Mouse (Mus musculus) liver, embryonic 12.5 days (tissue): Measurements from ENCODE around the gene E2f4. TPM values are rescaled to one million over a fixed set of nuclear protein-coding genes. Genes with fewer than 3 reads are reported as not detected.
A peak's percentile ranks its signal among the peaks of the same experiment; 100 is the strongest.

Experiments
- ATAC-seq: fragments of 200-750 bp; cut with Nextera tagmentation; 2 replicates; pipeline ENCODE4 v1.8.0; 2017; ENCODE audit warnings: moderate number of reproducible peaks, mild to moderate bottlenecking, moderate library complexity
- H3K27ac ChIP-seq: fragments of 300-500 bp; sonication (generic); 2 replicates; pipeline ENCODE4 v1.5.1; 2016; ENCODE audit warnings: mild to moderate bottlenecking
- H3K27me3 ChIP-seq: fragments of 300-500 bp; sonication (generic); replicated peaks from 2 replicates; pipeline ENCODE4 v1.6.1; 2016; ENCODE audit warnings: mild to moderate bottlenecking, moderate library complexity
- H3K36me3 ChIP-seq: fragments of 300-500 bp; sonication (generic); 2 replicates; pipeline ENCODE4 v1.6.1; 2016; ENCODE audit warnings: mild to moderate bottlenecking, moderate library complexity
- H3K4me1 ChIP-seq: fragments of 300-500 bp; sonication (generic); 2 replicates; pipeline ENCODE4 v1.6.1; 2016
- H3K4me2 ChIP-seq: fragments of 300-500 bp; sonication (generic); 2 replicates; pipeline ENCODE4 v1.6.1; 2016; ENCODE audit warnings: mild to moderate bottlenecking, moderate library complexity
- H3K4me3 ChIP-seq: fragments of 300-500 bp; sonication (generic); 2 replicates; pipeline ENCODE4 v1.5.1; 2016; ENCODE audit warnings: mild to moderate bottlenecking, moderate library complexity
- H3K9ac ChIP-seq: fragments of 300-500 bp; sonication (generic); 2 replicates; pipeline ENCODE4 v1.6.1; 2016; ENCODE audit warnings: mild to moderate bottlenecking, moderate library complexity
- H3K9me3 ChIP-seq: fragments of 300-500 bp; sonication (generic); replicated peaks from 2 replicates; pipeline ENCODE4 v1.6.1; 2016; ENCODE audit warnings: mild to moderate bottlenecking, moderate library complexity
- WGBS: fragments of 180-500 bp; shearing (Covaris S2); methylation state at CpG from one replicate; pipeline ENCODE4 v1.1.7; 2016; ENCODE audit not compliant: insufficient replicate concordance; 5-methylcytosine and 5-hydroxymethylcytosine counted together
- polyA plus RNA-seq: library from polyadenylated mRNA; unstranded; fragments of >200 nt; fragmentation: Nextera tagmentation; extraction: Ambion mirVana; gene quantifications from 2 replicates; pipeline ENCODE4 v1.2.1, GENCODE M21; 2016

E2f4 gene
- polyA plus RNA-seq, 1 experiment from 2014 or later, result 239 TPM

DNA sequence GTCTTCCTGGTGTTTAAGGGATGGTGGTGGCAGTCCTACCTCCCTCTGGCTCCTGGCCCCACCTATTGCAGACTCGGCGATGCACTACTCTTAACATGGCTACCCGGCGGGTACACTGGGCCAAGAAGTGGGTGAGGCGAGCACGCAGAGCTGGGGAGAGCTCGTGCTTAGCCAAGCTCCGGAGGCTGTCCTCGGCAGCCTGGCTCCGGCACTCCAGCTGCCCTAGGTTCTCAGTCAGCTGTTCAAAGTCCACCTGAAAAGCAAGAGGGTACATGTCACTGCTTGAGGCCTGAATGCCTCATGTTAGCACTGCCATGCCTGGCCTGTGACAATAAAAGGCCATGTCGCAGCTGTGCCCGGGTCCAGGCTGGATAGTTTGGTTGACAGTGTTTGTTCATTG is 32.9 kb downstream of the E2f4 start:
- H3K4me3 ChIP-seq, result no peak overlapping the region
- no peaks in the 10 kb centered on the region for H3K27me3 ChIP-seq
- no peak for ATAC-seq
- peaks cover 15% of the 10 kb centered on the region for H3K4me1 ChIP-seq
- H3K9me3 ChIP-seq, result no peaks in the 10 kb centered on the region
- H3K4me2 ChIP-seq, result no peak overlapping the region
- H3K36me3 ChIP-seq, result peaks cover 76% of the 10 kb centered on the region
- no peak overlapping the region for H3K27ac ChIP-seq
- 88% methylated on average over 12 of the region's 12 CpGs for WGBS
- no peak overlapping the region for H3K9ac ChIP-seq

DNA sequence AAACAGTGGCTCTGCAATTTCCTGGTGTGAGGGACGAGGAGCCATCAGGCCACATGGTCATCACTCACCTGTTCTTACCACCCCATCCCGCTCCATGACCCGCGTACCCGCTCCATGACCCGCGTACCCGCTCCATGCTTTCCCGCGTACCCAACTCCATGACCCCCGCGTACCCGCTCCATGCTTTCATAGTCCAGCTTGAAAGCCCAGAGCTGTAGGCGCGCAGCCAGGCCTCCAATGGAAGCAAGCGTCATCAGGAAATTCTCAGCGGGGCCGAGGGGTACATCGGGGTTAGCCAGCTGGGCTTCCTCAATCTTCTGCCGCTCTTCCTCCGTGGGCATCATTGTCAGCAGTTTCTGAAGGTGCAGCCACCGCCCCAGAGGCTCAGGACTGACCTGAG is 34.0 kb downstream of the E2f4 start:
- no peaks in the 10 kb centered on the region for H3K27me3 ChIP-seq
- no peak for ATAC-seq
- H3K4me3 ChIP-seq, result no peak overlapping the region
- no peak overlapping the region for H3K4me2 ChIP-seq
- no peaks in the 10 kb centered on the region for H3K9me3 ChIP-seq
- WGBS, result 91% methylated on average over 22 of the region's 22 CpGs
- H3K9ac ChIP-seq, result no peak overlapping the region
- no peak overlapping the region for H3K27ac ChIP-seq
- H3K4me1 ChIP-seq, result peaks cover 12% of the 10 kb centered on the region
- H3K36me3 ChIP-seq, result peaks cover 87% of the 10 kb centered on the region

DNA sequence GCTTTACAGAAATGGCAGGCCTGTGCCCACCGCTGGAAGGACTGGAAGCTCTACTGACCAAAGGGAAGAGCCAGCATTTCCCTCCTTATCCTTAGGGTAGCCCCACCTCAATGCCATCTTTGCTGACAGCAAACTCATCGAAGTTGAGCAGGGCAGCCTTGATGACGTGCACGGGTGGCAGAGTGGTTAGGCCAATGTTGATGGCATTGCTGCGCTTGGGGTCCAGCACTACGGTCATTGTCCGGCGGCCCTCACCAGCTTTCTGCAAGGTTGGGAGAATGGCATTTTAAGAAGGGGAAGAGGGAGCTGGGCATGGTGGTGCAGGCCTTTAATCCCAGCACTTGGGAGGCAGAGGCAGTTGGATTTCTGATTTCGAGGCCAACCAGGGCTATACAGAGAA is 34.5 kb downstream of the E2f4 start:
- peaks cover 10% of the 10 kb centered on the region for H3K4me1 ChIP-seq
- H3K27me3 ChIP-seq, result no peaks in the 10 kb centered on the region
- H3K4me2 ChIP-seq, result no peak overlapping the region
- no peak for ATAC-seq
- H3K9me3 ChIP-seq, result no peaks in the 10 kb centered on the region
- no peak overlapping the region for H3K9ac ChIP-seq
- 91% methylated on average over 9 of the region's 9 CpGs for WGBS
- no peak overlapping the region for H3K27ac ChIP-seq
- peaks cover 92% of the 10 kb centered on the region for H3K36me3 ChIP-seq
- no peak overlapping the region for H3K4me3 ChIP-seq

DNA sequence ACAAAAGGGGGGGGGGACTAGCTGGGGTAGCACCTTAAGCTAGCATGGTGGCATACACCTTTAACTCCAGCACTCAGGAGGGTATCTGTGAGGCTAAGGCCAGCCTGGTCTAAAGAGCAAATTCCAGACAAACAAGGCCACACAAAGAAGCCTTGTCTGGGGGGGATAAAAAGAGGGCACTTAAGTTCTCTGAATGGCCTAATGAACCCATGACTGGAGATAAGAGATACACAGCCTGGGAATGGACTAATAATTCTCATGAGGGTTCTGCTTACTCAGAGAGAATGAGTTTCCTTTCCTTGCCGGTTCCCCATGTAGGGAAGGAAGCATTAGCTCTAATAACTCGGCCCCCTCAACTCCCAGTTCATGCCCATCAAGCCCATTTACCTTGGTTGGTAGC is 35.1 kb downstream of the E2f4 start:
- H3K36me3 ChIP-seq, result peaks cover 98% of the 10 kb centered on the region
- no peak overlapping the region for H3K4me2 ChIP-seq
- 0 out of 2 replicates have a peak overlapping the region, but pooled peaks have one; percentile 32 for H3K27ac ChIP-seq
- H3K9me3 ChIP-seq, result no peaks in the 10 kb centered on the region
- no peaks in the 10 kb centered on the region for H3K27me3 ChIP-seq
- no peak for ATAC-seq
- no peak overlapping the region for H3K4me3 ChIP-seq
- 72% methylated on average over 2 of the region's 2 CpGs for WGBS
- H3K9ac ChIP-seq, result no peak overlapping the region
- H3K4me1 ChIP-seq, result peaks cover 9% of the 10 kb centered on the region

DNA sequence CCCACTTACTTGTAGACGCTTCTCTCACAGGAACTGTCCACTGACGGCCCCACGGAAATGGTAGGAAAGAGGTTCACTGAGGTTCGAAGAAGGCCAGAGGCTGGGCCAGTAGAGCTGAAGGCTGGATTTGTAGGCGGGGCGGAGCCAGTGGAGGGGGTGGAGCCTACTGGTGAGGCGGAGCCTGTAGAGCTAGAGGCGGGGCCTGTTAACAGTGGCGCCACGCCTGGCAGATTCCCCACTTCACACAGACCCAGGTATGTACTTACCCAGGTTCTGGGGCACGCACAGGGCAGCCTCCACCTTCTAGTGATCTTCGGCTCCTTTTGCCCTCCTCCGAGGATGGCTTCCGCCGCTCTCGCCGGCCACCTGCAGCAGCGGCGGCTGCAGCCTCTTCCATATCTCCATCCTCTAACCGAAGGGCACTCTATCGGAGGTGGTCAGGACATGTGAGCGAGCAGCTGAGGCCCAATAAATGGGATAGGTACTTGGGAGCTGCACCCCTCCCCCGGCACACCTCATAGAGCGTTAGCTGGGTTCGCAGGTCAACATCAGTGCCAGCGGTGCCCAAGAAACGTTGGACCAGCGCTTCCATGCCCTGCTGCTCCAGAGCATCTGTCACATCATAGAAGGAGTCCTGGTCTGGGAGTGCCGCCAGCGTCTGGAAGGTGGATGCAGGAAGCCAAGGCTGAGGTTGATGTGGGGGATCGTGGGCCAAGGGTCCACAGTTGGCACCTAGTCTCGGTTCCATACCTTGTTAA is 39.1 kb downstream of the E2f4 start:
- Histone ChIP-seq H3K36me3 (peaks cover 63% of the 10 kb centered on the region), H3K9me3 (no peaks in the 10 kb centered on the region), H3K27me3 (no peaks in the 10 kb centered on the region), H3K4me1 (peaks cover 44% of the 10 kb centered on the region), H3K4me3 (no peak overlapping the region), H3K9ac (no peak overlapping the region), H3K4me2 (no peak overlapping the region), H3K27ac (no peak overlapping the region)
- ATAC-seq, result no peak
- WGBS, result 83% methylated on average over 31 of the region's 32 CpGs

DNA sequence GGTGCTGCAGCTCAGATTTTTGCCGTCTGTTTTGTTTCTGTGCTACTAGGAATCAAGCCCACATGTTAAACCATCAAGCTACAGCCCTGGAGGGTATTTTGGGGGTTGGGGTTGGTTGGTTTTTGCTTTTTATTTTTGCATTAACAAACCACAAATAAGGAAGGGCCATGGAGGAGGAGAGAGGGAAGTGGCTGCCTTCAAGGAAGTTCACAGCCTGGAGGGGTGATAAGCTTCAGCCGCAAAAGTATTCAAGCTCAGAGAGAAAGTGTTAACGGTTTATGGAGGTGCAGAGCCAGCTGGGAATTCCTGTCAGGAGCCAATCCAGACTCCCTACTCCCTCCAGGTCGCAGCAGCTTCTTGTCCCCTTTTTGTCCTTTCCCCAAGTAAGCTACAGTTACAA is 41.5 kb downstream of the E2f4 start:
- no peak for ATAC-seq
- Histone ChIP-seq H3K27me3 (no peaks in the 10 kb centered on the region), H3K4me1 (peaks cover 60% of the 10 kb centered on the region), H3K4me3 (no peak overlapping the region), H3K4me2 (peak overlapping the region; percentile 5; the same call in 1 of the 2 replicates), H3K9ac (no peak overlapping the region), H3K27ac (peak overlapping the region; percentile 26; the same call in 1 of the 2 replicates), H3K9me3 (no peaks in the 10 kb centered on the region), H3K36me3 (peaks cover 39% of the 10 kb centered on the region)
- 11% methylated on average over 4 of the region's 4 CpGs for WGBS

DNA sequence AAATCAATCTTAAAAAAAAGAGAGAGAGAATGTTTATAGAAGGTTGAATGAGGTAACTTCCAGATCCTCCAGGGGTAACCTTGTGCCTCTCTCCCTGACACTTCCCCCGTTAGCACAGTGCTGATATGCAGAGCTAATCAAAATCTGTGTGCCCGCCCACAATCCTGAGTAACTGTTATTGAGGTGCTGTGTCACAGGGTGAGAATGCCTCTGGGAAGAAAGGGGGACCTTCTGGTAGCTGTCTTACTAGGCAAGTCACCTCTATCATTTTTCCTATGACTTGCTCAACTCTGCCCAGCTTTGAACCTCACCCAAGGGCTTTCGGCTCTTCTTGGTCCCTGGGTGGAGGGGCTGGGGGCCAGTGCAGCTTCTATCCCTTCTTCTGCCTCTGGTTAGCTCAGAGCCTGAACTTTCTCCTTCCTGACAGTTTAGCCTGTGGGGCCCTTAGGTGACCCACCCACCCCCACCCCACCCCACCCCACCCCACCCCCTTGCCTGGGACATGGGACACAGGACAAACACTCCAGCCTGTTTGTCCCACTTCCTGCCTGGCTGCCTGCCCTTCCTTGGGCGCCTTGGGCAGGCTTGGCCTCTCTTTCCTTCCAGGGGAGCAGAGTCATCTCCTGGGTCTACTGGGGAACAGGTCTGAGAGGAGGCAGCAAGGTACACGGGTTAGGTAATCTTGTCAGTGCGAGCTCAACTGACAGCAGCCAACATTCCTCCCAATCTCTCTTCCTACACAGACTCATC is 42.6 kb downstream of the E2f4 start:
- peak overlapping the region; percentile 25; the same call in 1 of the 2 replicates for H3K4me2 ChIP-seq
- peak; percentile 73 for ATAC-seq
- no peaks in the 10 kb centered on the region for H3K9me3 ChIP-seq
- peaks cover 71% of the 10 kb centered on the region for H3K4me1 ChIP-seq
- peaks cover 28% of the 10 kb centered on the region for H3K36me3 ChIP-seq
- H3K27ac ChIP-seq, result peak overlapping the region; percentile 59
- WGBS, result 18% methylated on average over 6 of the region's 6 CpGs
- peaks cover 7% of the 10 kb centered on the region; the same call in 1 of the 2 replicates for H3K27me3 ChIP-seq
- H3K9ac ChIP-seq, result peak overlapping the region; percentile 23; the same call in 1 of the 2 replicates
- H3K4me3 ChIP-seq, result no peak overlapping the region

DNA sequence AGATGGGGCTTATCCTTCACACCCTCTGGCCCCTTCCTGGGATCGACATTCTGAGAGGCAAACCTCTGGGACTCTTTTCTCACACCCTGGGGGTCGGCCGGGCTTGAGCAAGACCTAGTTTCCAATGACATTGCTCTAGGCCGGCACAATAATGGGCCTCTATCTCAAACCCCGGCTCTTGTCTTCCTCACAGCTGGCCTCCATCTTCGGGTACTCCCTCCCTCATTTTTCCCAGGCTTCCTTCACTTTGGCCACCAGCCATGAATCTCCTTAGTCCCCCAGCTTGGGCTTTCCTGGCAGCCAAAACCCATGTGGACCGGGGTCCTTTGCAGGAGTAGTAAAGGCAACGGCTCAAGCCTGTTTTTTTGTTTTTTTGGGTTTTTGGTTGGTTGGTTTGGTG is 43.9 kb downstream of the E2f4 start:
- Histone ChIP-seq H3K9ac (no peak overlapping the region), H3K4me3 (no peak overlapping the region), H3K36me3 (peaks cover 15% of the 10 kb centered on the region), H3K4me1 (peaks cover 84% of the 10 kb centered on the region), H3K9me3 (no peaks in the 10 kb centered on the region), H3K4me2 (no peak overlapping the region), H3K27ac (no peak overlapping the region; the same call in 1 of the 2 replicates), H3K27me3 (peaks cover 20% of the 10 kb centered on the region)
- 62% methylated on average over 8 of the region's 8 CpGs for WGBS
- no peak for ATAC-seq

DNA sequence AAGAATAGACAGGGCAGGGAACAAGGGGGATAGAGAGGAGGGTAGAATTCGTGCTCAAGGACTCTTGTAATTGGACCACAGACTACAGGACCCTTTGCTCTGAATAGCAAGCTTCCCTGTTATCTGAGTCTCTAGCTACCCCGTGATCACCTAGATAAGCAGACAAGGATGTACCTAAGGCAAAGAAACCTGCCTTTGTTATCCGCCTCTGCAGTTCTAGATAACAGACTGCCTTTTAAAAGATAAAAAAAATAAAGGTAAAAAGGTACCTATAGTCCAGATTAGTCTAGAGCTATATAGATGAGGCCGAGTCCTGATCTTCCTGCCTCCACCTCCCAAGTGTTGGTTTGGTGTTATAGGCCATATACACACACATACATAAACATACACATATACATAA is 45.3 kb downstream of the E2f4 start:
- Histone ChIP-seq H3K4me3 (no peak overlapping the region), H3K9me3 (no peaks in the 10 kb centered on the region), H3K36me3 (peaks cover under 1% of the 10 kb centered on the region; the same call in 1 of the 2 replicates), H3K4me2 (no peak overlapping the region), H3K27me3 (peaks cover 34% of the 10 kb centered on the region), H3K9ac (no peak overlapping the region), H3K27ac (no peak overlapping the region), H3K4me1 (peaks cover 92% of the 10 kb centered on the region)
- ATAC-seq, result no peak
- WGBS, result 51% methylated on average over 4 of the region's 4 CpGs

DNA sequence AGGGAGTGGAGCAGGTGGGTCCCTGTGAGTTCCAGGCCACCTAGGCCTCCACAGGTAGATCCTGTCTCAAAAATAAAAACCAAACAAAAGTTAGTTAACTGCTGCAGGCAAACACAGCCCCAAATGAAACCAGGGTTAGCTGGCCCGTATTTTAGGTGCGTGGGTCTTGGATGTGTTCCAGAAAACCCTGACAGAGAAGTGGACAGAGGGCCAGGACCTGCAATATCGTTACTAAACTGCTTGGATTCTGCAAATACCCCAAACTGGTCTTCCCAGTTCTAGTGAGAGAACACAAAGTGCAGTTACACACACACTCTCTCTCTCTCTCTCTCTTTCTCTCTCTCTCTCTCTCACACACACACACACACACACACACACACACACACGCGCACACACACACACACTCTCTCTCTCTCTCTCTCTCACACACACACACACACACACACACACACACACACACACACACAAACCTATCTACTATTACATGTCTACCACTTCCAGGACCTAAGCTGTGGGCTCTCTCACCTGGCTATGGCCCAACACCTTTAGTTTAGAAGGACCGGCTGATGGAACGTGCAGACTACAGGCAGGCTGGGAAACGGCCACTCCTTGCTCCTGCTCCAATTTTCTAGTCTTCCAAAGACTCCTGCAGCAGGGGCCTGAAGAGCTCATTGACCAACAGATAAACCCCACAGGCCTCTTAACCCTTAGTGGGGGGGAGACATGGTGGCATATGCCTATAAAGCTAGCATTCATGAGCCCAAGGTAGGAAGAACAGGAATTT is 46.5 kb downstream of the E2f4 start:
- no peak for ATAC-seq
- H3K36me3 ChIP-seq, result no peaks in the 10 kb centered on the region
- no peak overlapping the region for H3K4me2 ChIP-seq
- peaks cover 91% of the 10 kb centered on the region for H3K4me1 ChIP-seq
- no peaks in the 10 kb centered on the region for H3K9me3 ChIP-seq
- no peak overlapping the region for H3K4me3 ChIP-seq
- no peak overlapping the region; the same call in 1 of the 2 replicates for H3K9ac ChIP-seq
- 69% methylated on average over 8 of the region's 8 CpGs for WGBS
- H3K27me3 ChIP-seq, result peaks cover 46% of the 10 kb centered on the region
- H3K27ac ChIP-seq, result no peak overlapping the region

DNA sequence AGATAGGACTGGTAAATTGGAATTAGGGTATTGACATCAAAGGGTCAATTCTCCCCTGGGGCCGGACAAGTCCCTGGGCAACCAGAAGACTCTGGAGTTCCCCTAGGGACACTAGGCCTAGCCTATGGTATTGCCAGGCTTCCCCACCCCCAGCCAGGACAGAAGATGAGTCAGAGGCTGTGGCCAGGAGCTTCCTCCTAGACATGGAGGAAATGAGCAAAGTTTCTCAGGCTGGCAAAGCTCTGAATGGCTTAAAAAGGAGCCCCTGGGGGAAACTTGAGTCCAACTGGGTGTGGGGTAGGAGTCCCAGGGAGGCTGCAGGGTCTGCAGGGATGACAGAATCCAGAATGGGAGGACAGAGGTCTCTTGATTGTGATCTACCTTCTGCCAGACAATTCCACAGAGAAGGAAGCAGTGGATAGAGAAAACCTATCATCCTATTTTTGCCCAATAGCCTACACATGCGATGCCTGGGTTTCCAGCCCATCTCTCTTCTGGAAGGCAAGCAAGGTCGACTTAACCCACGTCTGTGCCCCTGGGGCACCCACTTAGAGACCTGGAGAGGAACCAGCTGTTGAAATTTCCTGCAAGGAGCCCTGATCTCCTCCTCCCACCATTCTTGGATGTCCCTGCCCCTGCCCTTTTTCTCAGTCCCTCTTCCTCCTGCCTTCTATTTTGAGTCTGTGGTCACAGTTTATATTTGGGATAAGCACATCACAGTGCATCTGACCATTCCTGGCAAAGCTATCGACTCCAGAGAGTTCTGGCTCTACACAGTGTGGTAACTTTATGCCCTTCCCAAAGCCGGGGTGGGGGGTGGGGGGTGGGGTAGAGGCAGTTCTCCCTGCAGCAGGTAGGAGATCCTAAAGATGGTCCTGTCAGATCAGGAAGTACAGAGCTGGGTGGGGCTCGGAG is 47.9 kb downstream of the E2f4 start:
- Histone ChIP-seq H3K9ac (no peak overlapping the region), H3K36me3 (no peaks in the 10 kb centered on the region), H3K4me3 (no peak overlapping the region), H3K27me3 (peaks cover 59% of the 10 kb centered on the region), H3K4me2 (peak overlapping the region; percentile 98), H3K4me1 (peaks cover 82% of the 10 kb centered on the region), H3K9me3 (no peaks in the 10 kb centered on the region), H3K27ac (peak overlapping the region; percentile 38; the same call in 1 of the 2 replicates)
- 20% methylated on average over 7 of the region's 7 CpGs for WGBS
- ATAC-seq, result no peak
